Mouse (Mus musculus) ES-Bruce4 (cell line): ENCODE results near the gene Sox18.

Experiments used
- CTCF ChIP-seq: IDR thresholded peaks from one replicate; pipeline ENCODE4 v1.8.1; 2011; ENCODE audit warnings: low read depth, low read length
- POLR2A ChIP-seq: IDR thresholded peaks from one replicate; pipeline ENCODE4 v1.8.1; 2011; ENCODE audit warnings: low read length; ENCODE audit not compliant: insufficient read depth

DNA sequence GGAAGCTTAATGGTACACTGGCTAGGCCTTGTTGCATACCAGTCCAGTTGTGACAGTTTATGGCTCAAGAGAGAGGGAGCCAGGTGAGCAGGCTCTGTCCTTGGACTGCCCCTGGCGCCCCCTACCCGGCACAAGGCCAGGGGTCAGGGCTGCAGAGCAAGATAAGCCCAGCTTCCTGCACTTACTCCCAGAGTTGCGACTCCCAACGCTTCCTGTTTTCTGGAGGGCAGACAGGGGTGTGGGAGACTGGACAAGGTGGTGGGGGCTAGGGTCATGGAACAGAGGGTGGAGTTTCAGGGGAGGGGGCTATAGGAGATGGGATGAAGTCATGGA, 8.2 kb downstream of the Sox18 start:
- TF ChIP-seq CTCF: peak; percentile 19
- no peak for TF ChIP-seq POLR2A
